Mouse (Mus musculus): ENCODE measurements at regions not wholly inside any gene's neighbourhood (a gene's known extent, or its start where the extent isn't known, plus 50 kb on each side); places are given as distances from the start of the nearest gene placed in this dataset.
A peak's percentile ranks its signal among the peaks of the same experiment; 100 is the strongest.

DNA sequence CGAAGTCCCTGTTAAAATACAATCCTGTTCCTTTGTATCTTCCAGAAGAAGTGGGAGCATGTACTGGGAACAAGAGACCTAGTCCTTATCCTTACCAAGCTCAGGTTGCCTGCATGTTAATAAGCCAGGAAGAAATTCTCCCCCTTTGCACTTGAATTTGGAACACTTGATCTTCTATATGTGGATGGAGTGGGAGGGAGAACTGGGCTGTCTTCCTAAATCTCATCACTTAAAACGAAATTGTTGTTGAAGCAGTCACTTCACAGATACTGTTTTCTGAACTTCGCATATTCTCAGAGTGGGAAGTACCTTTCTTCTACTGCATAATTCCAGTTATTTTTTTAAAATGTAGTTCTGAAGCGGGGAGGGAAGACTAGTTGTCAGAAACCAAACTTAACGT is 305.7 kb upstream of the Tank start:
- Histone ChIP-seq H3K27ac (ENCODE audit: low read depth) (no peak overlapping the region), H3K9me3 (ENCODE audit: low read depth, low read length) (no peaks in the 10 kb centered on the region), H3K27me3 (ENCODE audit: insufficient read depth, low read length) (no peaks in the 10 kb centered on the region), H3K4me1 (ENCODE audit: insufficient read depth) (no peaks in the 10 kb centered on the region), H3K9ac (no peak overlapping the region), H3K4me2 (no peak overlapping the region), H3K36me3 (ENCODE audit: insufficient read depth) (no peaks in the 10 kb centered on the region), H3K4me3 (ENCODE audit: low read depth, low read length) (no peak overlapping the region)
- 73% methylated on average over 5 of the region's 5 CpGs for WGBS
- TF ChIP-seq CTCF (IDR thresholded peaks at IDR 0.05; ENCODE audit: low read depth), result no peak
- DNase-seq (no peak), ATAC-seq (ENCODE audit: insufficient read depth) (no peak)

DNA sequence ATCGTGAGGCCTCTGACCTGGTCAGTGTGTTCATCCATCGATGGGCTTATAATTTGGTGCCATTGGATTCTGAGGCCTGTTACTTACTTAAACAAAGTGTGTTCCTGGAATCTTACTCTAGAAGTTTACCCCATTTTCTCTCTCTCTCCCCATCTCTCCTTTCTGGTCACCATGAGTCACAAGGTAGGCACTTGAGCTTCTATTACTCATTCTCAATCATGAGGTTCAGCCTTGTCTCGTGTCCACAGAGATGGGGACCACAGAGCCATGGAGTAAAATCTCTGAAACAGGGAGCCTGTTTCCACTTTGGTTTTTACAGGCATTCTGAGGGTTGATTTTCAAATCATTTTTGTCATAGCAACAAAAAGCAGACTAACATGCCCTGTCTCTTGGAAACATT is 304.7 kb upstream of the Rbms1 start:
- Histone ChIP-seq H3K36me3 (ENCODE audit: insufficient read depth) (no peaks in the 10 kb centered on the region), H3K4me1 (ENCODE audit: insufficient read depth) (no peaks in the 10 kb centered on the region), H3K27ac (ENCODE audit: low read depth) (no peak overlapping the region), H3K4me2 (no peak overlapping the region), H3K9me3 (ENCODE audit: low read depth, low read length) (no peaks in the 10 kb centered on the region), H3K4me3 (ENCODE audit: low read depth, low read length) (no peak overlapping the region), H3K9ac (no peak overlapping the region), H3K27me3 (ENCODE audit: insufficient read depth, low read length) (no peaks in the 10 kb centered on the region)
- no peak for ATAC-seq (ENCODE audit: insufficient read depth)
- TF ChIP-seq CTCF (IDR thresholded peaks at IDR 0.05; ENCODE audit: low read depth), result no peak
- no peak for DNase-seq
- 93% methylated on average over 3 of the region's 3 CpGs for WGBS

DNA sequence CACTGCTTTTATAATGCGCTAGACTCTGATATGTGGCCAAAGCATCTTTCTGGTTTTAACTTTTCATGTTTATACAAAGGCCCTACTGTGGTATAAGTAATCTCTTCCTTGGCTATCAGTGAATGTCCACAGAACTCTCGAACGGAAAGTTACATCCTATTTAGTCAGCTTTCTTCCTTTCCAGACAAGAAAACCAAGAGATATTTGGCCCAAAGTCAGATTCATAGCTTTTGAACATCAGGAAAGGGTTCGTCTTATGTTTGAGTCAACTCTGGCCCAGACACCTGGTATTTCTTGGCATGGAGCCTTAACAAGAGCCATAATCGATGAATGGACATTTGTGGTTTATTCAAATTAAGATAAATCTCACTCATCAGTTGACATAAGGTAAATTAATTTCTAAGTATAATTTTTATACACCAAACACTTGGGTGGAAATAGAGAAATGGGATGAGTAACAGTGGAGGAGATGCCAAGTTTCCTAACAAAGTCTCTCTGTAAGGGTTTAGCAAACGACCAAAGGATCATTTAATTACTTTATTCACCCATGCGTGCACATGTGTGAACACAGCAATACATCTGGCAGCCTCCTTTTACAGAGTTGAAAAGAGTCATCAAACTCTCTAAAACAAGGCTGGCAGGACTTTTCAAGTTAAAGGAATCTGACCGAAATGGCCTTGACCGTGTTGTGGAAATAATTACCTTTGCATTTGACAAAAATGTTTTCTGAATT is 287.2 kb upstream of the Rbms1 start:
- no peaks in the 10 kb centered on the region for H3K27me3 ChIP-seq (ENCODE audit: insufficient read depth, low read length)
- no peak overlapping the region for H3K27ac ChIP-seq (ENCODE audit: low read depth)
- ATAC-seq (ENCODE audit: insufficient read depth) (peak; percentile 35; the same call in 1 of the 2 replicates), DNase-seq (peak; percentile 54)
- no peak overlapping the region for H3K4me2 ChIP-seq
- TF ChIP-seq CTCF (IDR thresholded peaks at IDR 0.05; ENCODE audit: low read depth), result no peak
- no peak overlapping the region for H3K4me3 ChIP-seq (ENCODE audit: low read depth, low read length)
- 0 out of 2 replicates have a peak, but pooled peaks cover 3% of the 10 kb centered on the region for H3K4me1 ChIP-seq (ENCODE audit: insufficient read depth)
- H3K9me3 ChIP-seq (ENCODE audit: low read depth, low read length), result no peaks in the 10 kb centered on the region
- H3K36me3 ChIP-seq (ENCODE audit: insufficient read depth), result no peaks in the 10 kb centered on the region
- 47% methylated on average over 9 of the region's 9 CpGs for WGBS
- H3K9ac ChIP-seq, result no peak overlapping the region

DNA sequence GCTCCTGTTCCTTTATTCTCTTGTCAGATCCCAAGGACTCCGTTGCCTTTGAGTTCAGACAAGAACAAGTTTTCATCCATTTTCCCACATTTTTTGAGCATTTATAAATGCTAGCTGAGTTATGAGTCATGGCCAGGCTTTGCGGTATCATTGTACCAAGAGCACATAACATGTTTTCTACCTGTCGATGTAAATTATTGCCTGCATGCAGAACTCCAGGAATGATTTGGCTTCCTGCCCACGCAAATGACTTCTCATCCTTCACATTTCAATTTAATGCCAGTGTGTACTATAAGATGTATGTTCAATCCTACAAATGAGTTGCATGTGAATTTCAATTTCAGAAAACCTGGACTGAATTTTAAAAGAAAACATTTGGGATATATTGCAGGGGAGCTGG is 285.0 kb upstream of the Rbms1 start:
- Histone ChIP-seq H3K4me2 (no peak overlapping the region), H3K4me1 (ENCODE audit: insufficient read depth) (0 out of 2 replicates have a peak, but pooled peaks cover 3% of the 10 kb centered on the region), H3K9me3 (ENCODE audit: low read depth, low read length) (no peaks in the 10 kb centered on the region), H3K36me3 (ENCODE audit: insufficient read depth) (no peaks in the 10 kb centered on the region), H3K27ac (ENCODE audit: low read depth) (no peak overlapping the region), H3K27me3 (ENCODE audit: insufficient read depth, low read length) (no peaks in the 10 kb centered on the region), H3K9ac (no peak overlapping the region), H3K4me3 (ENCODE audit: low read depth, low read length) (no peak overlapping the region)
- no peak for TF ChIP-seq CTCF (IDR thresholded peaks at IDR 0.05; ENCODE audit: low read depth)
- WGBS, result 73% methylated on average over 4 of the region's 4 CpGs
- DNase-seq, result no peak
- ATAC-seq (ENCODE audit: insufficient read depth), result no peak

DNA sequence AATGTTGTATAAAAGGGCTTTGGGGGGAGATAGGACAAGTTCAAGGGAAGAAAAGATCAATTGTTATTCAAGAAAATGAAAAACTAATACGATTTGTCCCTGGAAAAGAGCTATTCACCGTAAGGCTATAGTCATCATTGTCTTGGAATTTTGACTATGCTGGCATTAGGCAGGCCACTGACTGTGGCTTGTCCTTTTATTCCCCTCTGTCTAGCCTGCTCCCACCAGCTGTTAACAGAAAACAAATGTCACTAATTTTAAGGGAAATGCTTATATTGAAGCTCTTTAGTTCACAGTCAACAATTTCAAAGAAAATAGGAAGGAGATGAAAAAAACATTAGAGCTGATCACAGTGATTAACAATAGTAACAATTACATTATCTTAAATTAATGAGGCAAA is 284.3 kb upstream of the Rbms1 start:
- no peak for TF ChIP-seq CTCF (IDR thresholded peaks at IDR 0.05; ENCODE audit: low read depth)
- ATAC-seq (ENCODE audit: insufficient read depth) (no peak; the same call in 1 of the 2 replicates), DNase-seq (no peak)
- no peak overlapping the region for H3K4me3 ChIP-seq (ENCODE audit: low read depth, low read length)
- H3K36me3 ChIP-seq (ENCODE audit: insufficient read depth), result no peaks in the 10 kb centered on the region
- H3K27me3 ChIP-seq (ENCODE audit: insufficient read depth, low read length), result no peaks in the 10 kb centered on the region
- 0 out of 2 replicates have a peak, but pooled peaks cover 3% of the 10 kb centered on the region for H3K4me1 ChIP-seq (ENCODE audit: insufficient read depth)
- no peak overlapping the region for H3K9ac ChIP-seq
- no peak overlapping the region for H3K27ac ChIP-seq (ENCODE audit: low read depth)
- 55% methylated on average over 2 of the region's 2 CpGs for WGBS
- no peaks in the 10 kb centered on the region for H3K9me3 ChIP-seq (ENCODE audit: low read depth, low read length)
- H3K4me2 ChIP-seq, result no peak overlapping the region

DNA sequence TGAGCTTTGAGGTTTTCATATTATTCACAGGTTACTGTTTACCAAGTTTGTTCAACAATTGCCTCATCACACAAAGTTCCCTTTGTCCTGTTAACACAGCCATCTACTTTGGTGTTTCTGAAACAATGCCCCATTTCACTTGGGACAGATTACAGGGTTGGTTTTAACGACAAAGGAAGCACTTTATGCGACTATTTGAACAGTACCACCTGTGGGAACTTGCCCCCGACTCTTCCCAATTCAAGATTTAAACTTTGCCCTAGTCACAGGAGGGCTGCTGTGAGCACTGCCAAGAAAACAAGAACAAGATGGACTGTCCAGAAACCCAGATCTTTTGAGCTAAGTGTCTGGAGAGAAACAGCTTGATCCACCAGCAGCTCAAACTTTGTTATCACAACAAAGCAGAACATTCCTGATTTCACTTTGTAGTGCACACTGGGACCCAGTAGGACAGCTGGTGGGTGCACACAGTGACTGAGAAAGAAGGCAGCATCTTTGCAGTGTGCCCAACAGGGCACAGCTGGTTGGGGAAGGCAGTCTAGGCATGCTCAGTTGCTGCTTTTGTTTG is 283.8 kb upstream of the Rbms1 start:
- Histone ChIP-seq H3K9me3 (ENCODE audit: low read depth, low read length) (no peaks in the 10 kb centered on the region), H3K27me3 (ENCODE audit: insufficient read depth, low read length) (no peaks in the 10 kb centered on the region), H3K27ac (ENCODE audit: low read depth) (peak overlapping the region; percentile 59; the same call in 1 of the 2 replicates), H3K4me2 (no peak overlapping the region), H3K4me3 (ENCODE audit: low read depth, low read length) (no peak overlapping the region), H3K9ac (no peak overlapping the region), H3K4me1 (ENCODE audit: insufficient read depth) (0 out of 2 replicates have a peak, but pooled peaks cover 3% of the 10 kb centered on the region), H3K36me3 (ENCODE audit: insufficient read depth) (no peaks in the 10 kb centered on the region)
- DNase-seq, result peak; percentile 29
- peak; percentile 74 for ATAC-seq (ENCODE audit: insufficient read depth)
- no peak for TF ChIP-seq CTCF (IDR thresholded peaks at IDR 0.05; ENCODE audit: low read depth)
- 16% methylated on average over 3 of the region's 3 CpGs for WGBS

DNA sequence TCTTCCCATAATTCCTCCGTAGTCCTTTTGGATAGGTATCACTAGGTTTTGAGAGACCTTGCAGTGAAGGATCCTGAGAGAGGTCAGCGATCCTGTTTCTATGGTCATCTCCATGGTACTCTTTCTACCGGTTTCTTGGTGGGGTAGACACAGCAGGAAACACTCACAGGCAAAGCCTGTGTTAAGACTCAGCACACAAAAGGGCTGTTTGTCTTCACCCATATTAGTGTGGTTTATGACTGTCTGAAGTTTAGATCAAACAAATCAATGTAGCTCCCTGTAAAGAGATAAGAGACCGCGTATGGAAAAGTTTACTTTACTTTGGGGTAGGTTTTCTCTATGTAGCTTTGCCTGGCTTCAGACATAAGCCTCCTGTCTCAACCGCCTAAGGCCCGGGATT is 282.5 kb upstream of the Rbms1 start:
- 35% methylated on average over 7 of the region's 7 CpGs for WGBS

More for the DNA sequence above, 282.5 kb upstream of the Rbms1 start:
- DNase-seq (no peak), ATAC-seq (ENCODE audit: insufficient read depth) (no peak)
- Histone ChIP-seq H3K9ac (no peak overlapping the region), H3K27me3 (ENCODE audit: insufficient read depth, low read length) (no peaks in the 10 kb centered on the region), H3K27ac (ENCODE audit: low read depth) (no peak overlapping the region), H3K4me1 (ENCODE audit: insufficient read depth) (0 out of 2 replicates have a peak, but pooled peaks cover 3% of the 10 kb centered on the region), H3K4me2 (no peak overlapping the region), H3K9me3 (ENCODE audit: low read depth, low read length) (no peaks in the 10 kb centered on the region), H3K4me3 (ENCODE audit: low read depth, low read length) (no peak overlapping the region), H3K36me3 (ENCODE audit: insufficient read depth) (no peaks in the 10 kb centered on the region)
- no peak for TF ChIP-seq CTCF (IDR thresholded peaks at IDR 0.05; ENCODE audit: low read depth)
